Mouse (Mus musculus) forebrain, embryonic 10.5 days (tissue): ENCODE data around the gene Cpe. TPM values are rescaled to one million over a fixed set of nuclear protein-coding genes. Genes with fewer than 3 reads are reported as not detected.

ENCODE experiments used
- DNase-seq: peaks from one replicate; pipeline ENCODE4 v3.0.0-alpha.2; 2017; ENCODE audit warnings: low spot score; ENCODE audit errors: extremely low spot score
- H3K27ac ChIP-seq: fragments of 300-500 bp; sonication (generic); 2 replicates; pipeline ENCODE4 v1.5.1; 2016; ENCODE audit warnings: mild to moderate bottlenecking
- H3K27me3 ChIP-seq: fragments of 300-500 bp; sonication (generic); 2 replicates; pipeline ENCODE4 v1.6.1; 2016; ENCODE audit warnings: mild to moderate bottlenecking; ENCODE audit not compliant: poor library complexity, severe bottlenecking
- H3K36me3 ChIP-seq: fragments of 300-500 bp; sonication (generic); replicated peaks from 2 replicates; pipeline ENCODE4 v1.6.1; 2016; ENCODE audit warnings: mild to moderate bottlenecking, moderate library complexity
- H3K4me1 ChIP-seq: fragments of 300-500 bp; sonication (generic); 2 replicates; pipeline ENCODE4 v1.6.1; 2016
- H3K4me3 ChIP-seq: fragments of 300-500 bp; sonication (generic); 2 replicates; pipeline ENCODE4 v1.5.1; 2016; ENCODE audit warnings: mild to moderate bottlenecking, moderate library complexity
- H3K9me3 ChIP-seq: fragments of 300-500 bp; sonication (generic); 2 replicates; pipeline ENCODE4 v1.6.1; 2016; ENCODE audit warnings: mild to moderate bottlenecking, moderate library complexity
- WGBS: fragments of 180-500 bp; shearing (Covaris S2); methylation state at CpG from one replicate; pipeline ENCODE4 v1.1.7; 2016; 5-methylcytosine and 5-hydroxymethylcytosine counted together
- polyA plus RNA-seq: library from polyadenylated mRNA; unstranded; fragments of >200 nt; fragmentation: Nextera tagmentation; extraction: Ambion mirVana; gene quantifications from 2 replicates; pipeline ENCODE4 v1.2.1, GENCODE M21; 2016

Cpe gene
- polyA plus RNA-seq, 1 experiment from 2014 or later: 107 TPM

DNA sequence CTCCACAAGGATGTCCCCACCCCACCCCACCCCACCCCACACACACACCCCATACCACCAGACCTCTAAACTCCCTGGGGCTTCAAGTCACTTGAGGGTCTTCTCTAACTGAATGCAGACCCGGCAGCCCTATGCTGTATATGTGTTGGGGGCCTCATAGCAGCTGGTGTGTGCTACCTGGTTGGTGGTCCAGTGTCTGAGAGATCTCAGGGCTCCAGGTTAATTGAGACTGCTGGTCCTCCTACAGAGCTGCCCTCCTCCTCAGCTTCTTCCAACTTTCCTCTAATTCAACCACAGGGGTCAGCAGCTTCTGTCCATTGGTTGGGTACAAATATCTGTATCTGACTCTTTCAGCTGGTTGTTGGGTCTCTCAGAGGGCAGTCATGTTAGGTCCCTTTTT, 102.4 kb downstream of the Cpe start:
- no peak overlapping the region for H3K4me3 ChIP-seq
- H3K27me3 ChIP-seq: no peaks in the 10 kb centered on the region
- no peak for DNase-seq
- 89% methylated on average over 1 of the region's 1 CpGs for WGBS
- H3K36me3 ChIP-seq: peaks cover 18% of the 10 kb centered on the region
- H3K27ac ChIP-seq: no peak overlapping the region
- no peaks in the 10 kb centered on the region for H3K4me1 ChIP-seq
- H3K9me3 ChIP-seq: no peaks in the 10 kb centered on the region

DNA sequence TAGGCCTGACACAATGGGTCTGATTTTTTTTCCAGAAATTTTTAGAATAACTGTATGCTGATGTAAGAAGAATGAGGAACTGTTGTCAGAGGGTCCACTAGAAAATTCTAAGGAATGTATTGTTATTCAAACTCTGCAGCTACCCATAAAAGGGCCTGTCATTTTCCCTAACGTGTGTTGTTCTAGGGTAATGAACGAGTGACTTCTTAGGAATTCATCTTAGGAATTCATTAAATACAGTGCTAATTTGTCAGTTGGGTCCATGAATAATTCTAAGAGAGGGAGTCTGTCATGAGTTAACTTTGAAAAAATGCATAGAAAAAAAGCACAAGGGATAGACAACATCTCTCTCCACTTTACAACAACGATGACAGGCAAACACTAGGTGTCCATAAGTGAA, 110.0 kb downstream of the Cpe start:
- Histone ChIP-seq H3K36me3 (no peaks in the 10 kb centered on the region), H3K4me1 (peaks cover 9% of the 10 kb centered on the region; the same call in 1 of the 2 replicates), H3K27me3 (no peaks in the 10 kb centered on the region), H3K4me3 (no peak overlapping the region), H3K9me3 (no peaks in the 10 kb centered on the region), H3K27ac (no peak overlapping the region)
- 81% methylated on average over 3 of the region's 3 CpGs for WGBS
- DNase-seq: no peak

DNA sequence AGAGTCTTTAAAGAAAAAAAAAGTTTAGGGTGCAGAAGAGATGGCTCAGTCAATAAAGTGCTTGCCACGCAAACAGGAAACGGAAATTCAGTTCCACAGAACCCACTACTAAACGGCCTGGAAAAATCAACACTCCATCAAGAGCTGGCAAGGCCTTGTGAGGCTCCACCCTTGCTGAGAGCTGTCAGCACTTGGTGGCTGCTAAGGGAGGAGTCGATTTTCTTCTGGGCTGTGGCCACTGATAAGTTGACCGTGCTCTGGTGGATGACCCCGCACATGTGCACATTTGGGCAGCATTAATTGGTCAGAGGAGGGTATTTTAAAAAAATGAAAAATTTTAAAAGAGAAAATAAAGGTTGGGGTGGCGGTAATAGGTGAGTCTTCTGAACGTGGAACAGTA, 114.6 kb downstream of the Cpe start:
- no peak overlapping the region for H3K27ac ChIP-seq
- WGBS: 86% methylated on average over 8 of the region's 8 CpGs
- no peaks in the 10 kb centered on the region for H3K36me3 ChIP-seq
- peaks cover 8% of the 10 kb centered on the region; the same call in 1 of the 2 replicates for H3K4me1 ChIP-seq
- no peaks in the 10 kb centered on the region for H3K9me3 ChIP-seq
- H3K4me3 ChIP-seq: no peak overlapping the region
- no peak for DNase-seq
- H3K27me3 ChIP-seq: no peaks in the 10 kb centered on the region

DNA sequence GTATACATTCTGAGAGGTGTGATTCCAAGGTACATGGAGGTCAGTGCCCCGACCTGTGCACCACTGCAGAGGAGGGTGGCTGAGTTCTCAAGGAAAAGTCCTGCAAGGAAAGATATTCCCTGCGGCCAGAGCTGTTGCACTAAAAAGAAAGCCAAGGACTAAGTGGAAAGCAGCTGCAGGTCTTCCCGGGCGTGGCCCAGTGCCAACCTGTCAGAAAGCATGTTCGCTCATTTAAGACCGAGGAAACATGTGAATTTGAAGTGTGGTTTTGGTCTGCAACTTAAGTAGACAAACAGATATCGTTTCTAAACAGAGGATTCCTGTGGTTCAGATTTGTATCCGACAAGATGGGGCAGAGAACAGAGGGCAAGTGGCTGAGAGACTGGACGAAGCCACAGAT, 117.9 kb downstream of the Cpe start:
- no peaks in the 10 kb centered on the region for H3K36me3 ChIP-seq
- no peaks in the 10 kb centered on the region for H3K4me1 ChIP-seq
- no peak overlapping the region for H3K27ac ChIP-seq
- H3K9me3 ChIP-seq: no peaks in the 10 kb centered on the region
- no peaks in the 10 kb centered on the region for H3K27me3 ChIP-seq
- no peak for DNase-seq
- no peak overlapping the region for H3K4me3 ChIP-seq
- WGBS: 93% methylated on average over 9 of the region's 9 CpGs

DNA sequence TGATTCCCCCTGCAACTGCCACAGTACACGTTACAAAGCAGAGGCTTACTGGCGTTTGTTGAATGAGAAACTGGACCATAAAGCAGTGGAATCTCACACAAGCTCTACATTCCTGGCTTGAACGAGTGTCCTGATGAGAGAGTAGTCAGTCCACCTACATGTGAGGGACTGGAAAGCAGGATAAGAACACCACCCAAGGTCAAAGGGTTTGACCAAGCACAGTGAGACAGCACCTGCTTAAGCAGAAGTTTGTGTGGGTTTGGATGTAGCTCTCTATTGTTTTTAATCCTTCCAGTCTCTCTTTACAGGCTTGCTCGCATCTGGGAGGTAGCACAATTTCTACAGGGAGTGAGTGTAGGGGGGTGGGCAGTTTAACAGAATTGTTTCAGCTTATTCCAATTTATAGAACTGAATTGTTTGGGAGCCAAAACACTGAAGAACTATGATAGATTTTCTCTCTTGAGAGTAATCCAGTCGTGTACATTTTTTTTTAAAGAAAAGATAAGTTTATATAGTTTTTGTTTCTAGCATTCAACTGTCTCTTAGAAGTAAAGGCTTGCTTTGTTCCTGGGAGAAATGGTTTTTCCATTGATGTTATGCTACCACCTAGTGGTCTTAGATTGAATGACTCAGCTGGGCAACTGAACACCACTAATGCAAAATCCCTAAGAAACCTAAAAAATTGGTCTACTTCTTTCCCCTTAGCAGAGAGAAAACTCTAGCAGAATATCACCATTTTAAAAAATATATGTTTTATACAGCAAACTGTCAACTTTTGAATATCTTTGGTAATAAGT, 144.6 kb downstream of the Cpe start:
- no peak for DNase-seq
- Histone ChIP-seq H3K9me3 (no peaks in the 10 kb centered on the region), H3K4me3 (no peak overlapping the region), H3K36me3 (no peaks in the 10 kb centered on the region), H3K27me3 (no peaks in the 10 kb centered on the region), H3K27ac (0 out of 2 replicates have a peak overlapping the region, but pooled peaks have one; percentile 22), H3K4me1 (peaks cover 4% of the 10 kb centered on the region; the same call in 1 of the 2 replicates)
- WGBS: 38% methylated on average over 5 of the region's 5 CpGs

GRCm38 (mm10) chr8:64543441-64543840, 149.4 kb downstream of the Cpe start:
- no peak overlapping the region for H3K27ac ChIP-seq
- H3K27me3 ChIP-seq: no peaks in the 10 kb centered on the region
- DNase-seq: no peak
- 92% methylated on average over 7 of the region's 7 CpGs for WGBS
- H3K4me1 ChIP-seq: peaks cover 4% of the 10 kb centered on the region; the same call in 1 of the 2 replicates
- no peak overlapping the region for H3K4me3 ChIP-seq
- no peaks in the 10 kb centered on the region for H3K9me3 ChIP-seq
- H3K36me3 ChIP-seq: no peaks in the 10 kb centered on the region

Other genes with a start within 250 kb of the Cpe start
- 208 and 215 TPM in 2 replicates for gene Msmo1, start 40.7 kb upstream of the Cpe start, polyA plus RNA-seq
- gene Klhl2, start 157.0 kb upstream of the Cpe start, polyA plus RNA-seq: 7.0 and 8.5 TPM in 2 replicates